Mouse (Mus musculus) embryo, embryonic 10 days (tissue): ENCODE data around the gene Dmrtc2.
A peak's percentile ranks its signal among the peaks of the same experiment; 100 is the strongest.
"Not testable (repeated sequence)": the region's sequence is repeated elsewhere in the genome, so short reads cannot be mapped to it uniquely, and the experiment has no call there.

Experiments used
- DNase-seq: peaks from one replicate; pipeline ENCODE4 v3.0.0-alpha.2; 2015; ENCODE audit warnings: low spot score

Gene Dmrtc2

GRCm38 (mm10) chr7:24869080-24869479, 777 bp upstream of the Dmrtc2 start:
- DNase-seq, result no peak

- DNase-seq, result no peak
Observed at GRCm38 (mm10) chr7:24877588-24877987, 7.7 kb downstream of the Dmrtc2 start.

- DNase-seq, result no peak
Observed at GRCm38 (mm10) chr7:24879620-24880019, 9.8 kb downstream of the Dmrtc2 start.

- no peak for DNase-seq
Observed at GRCm38 (mm10) chr7:24882416-24883199, 12.8 kb downstream of the Dmrtc2 start.

DNA sequence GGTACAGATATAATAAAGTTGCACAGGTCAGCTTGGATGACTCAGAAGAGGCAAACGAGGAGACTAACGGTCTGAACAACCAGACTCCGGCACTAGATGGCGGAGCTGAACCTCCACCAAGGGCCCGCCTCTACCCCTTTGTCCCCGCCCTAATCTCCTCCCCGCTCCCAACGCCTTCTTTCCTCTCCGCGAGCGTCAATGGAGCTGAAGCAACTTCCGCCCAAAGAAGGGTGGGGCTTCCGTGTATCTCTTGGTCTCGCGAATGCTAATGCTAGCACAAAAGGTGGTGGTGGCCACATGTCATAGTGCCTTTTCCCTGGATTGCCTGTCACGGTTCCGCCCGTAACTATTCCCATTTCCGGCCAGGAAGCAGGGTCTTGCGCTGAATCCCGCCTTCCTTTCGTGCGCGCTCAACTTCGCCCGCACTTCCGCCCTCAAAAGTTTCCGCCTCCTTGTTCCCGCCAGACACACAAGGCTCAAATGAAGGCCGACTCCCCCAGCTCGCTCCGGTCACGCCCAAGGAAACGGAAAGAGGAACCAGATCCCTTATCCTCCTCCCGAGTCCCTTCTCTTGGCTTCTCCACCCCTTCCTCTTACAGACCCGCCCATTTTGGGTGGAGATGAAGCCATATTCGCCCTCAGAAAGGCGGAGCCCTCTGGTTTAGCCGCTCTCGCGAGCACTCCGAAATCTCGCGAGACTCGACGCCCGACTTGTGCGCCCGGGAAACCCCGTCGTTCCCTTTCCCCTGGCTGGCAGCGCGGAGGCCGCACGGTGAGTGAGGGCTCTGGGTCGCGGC, 14.2 kb downstream of the Dmrtc2 start, which contains the start of gene Rps19:
Gene Rps19 (plus strand): TSS at position 476 of the 797 bp plus-strand sequence.
- DNase-seq, result peak; percentile 99

DNA sequence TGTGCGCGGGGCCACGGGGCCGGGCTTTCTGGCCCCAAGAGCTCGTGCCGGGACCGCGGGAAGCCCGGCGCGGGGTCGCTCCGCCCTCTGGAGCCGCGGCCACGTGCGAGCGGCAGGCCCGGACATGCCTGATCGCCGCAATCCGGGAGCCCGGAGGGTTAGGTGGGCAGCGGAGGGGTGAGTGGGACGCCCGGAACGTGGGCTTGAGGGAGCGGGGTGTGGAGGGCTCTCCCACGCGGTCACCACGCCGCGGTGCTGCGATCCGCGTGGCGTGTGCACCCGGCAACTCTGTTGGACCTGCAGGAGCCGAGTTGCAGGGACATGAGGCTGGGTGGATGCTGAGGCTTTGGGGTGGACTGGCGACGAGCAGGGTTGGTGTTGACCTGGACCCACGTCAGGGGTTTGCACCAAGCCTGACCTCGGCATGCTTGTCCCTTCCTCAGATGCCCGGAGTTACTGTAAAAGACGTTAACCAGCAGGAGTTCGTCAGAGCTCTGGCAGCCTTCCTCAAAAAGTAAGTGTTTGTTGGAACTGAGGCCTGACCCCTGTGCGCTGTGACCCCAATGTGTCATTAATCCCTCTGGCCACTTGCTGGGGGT, 14.9 kb downstream of the Dmrtc2 start:
- DNase-seq, result no peak

DNA sequence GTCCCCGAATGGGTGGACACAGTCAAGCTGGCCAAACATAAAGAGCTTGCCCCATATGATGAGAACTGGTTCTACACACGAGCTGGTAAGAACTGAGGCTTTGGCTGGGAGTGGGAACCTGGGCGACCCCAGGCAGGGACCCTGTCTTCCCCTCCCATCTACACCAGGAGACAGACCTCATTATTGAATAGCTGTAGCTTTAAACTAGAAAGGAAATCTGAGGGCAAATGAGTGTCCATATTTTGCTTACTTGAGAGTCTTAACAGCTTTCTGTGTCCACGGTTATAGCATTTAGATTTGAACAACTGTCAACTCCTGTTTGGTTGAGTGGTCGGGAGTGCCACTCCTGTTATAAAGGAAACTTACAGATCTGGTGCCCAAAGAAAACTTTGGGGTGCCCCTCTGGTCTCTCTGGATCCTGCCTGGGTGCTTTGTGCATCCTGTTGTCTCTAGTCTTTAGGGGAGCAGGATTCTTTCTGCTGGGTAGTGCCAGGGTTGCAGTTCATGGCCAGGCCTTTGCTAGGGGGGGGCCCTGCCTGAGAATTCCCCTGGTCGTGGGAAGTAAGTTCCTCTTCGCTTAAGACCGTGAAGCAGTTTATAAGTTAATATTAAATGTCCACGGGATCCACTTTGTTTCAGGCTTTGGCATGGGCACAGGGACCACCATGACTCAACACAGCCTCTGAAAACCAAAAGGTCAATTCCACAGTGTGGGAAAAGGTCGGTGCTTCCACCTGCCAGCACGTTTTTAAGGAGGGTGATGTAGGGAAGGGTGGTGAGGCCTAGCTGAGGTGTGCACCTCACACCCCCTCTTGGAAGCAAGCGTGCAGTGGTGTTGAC, 15.8 kb downstream of the Dmrtc2 start:
- DNase-seq, result no peak

GRCm38 (mm10) chr7:24886308-24886633, 16.4 kb downstream of the Dmrtc2 start:
- no peak for DNase-seq

- no peak for DNase-seq
Observed at GRCm38 (mm10) chr7:24887096-24887495, 17.2 kb downstream of the Dmrtc2 start.

DNA sequence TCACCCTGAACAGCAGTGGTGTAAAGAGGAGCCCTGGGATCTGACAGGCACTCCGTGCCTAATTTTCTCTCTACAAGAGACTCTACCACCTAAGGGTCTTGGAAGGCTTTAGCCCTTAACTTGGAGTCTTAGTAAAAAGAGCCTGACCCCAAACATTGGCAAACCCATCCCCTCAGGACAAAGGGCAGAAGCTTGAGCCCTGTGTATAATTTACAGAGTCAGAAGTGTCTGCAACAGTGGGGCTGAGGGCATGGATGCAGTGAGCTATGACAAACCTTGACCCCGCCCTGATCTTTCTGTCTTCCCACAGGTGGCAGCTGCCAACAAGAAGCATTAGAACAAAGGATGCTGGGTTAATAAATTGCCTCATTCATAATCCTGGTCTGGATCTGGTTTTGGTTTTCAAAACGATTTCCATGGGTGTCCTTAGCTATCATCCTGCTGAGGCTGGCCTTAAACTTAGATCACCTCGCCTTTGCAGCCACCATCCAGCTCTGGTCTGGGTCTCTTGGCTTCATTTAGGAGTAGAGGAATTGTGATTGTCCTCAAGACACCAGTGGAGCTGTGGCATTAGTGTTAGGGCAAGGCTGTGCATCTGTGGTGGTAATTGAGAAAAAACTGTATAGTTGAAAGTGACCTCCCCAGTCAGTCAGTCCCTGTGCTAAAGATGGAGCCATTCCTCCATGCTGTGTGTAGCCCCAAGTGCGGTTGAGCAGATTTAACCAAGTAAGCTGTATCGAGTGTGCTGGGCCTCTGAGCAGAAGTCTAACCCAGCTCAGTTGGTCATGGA, 19.8 kb downstream of the Dmrtc2 start:
- no peak for DNase-seq

GRCm38 (mm10) chr7:24890281-24891216, 20.7 kb downstream of the Dmrtc2 start:
- DNase-seq, result peak; percentile 93

- DNase-seq, result no peak
Observed at GRCm38 (mm10) chr7:24891241-24892124, 21.6 kb downstream of the Dmrtc2 start.

DNA sequence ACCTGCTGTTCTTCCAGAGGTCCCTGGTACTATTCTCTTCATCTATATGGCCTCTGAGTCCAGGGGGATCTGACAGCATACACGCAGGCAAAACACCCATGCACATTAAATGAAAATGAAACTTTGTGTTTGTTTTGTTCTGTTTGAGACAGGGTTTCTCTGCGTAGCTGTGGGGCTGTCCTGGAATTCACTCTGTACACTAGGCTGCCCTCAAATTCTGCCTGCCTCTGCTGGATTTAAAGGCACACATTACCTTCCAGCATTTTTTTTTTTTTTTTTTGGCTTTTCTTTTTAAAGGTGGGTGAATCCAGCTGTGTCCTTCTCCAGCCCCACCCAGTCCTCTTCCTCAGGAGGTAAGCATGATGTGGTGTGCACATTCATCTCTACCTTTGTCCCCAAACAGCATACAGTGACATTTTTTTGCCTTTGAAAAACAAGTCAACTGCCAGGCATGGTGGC, 22.3 kb downstream of the Dmrtc2 start:
- no peak for DNase-seq

DNA sequence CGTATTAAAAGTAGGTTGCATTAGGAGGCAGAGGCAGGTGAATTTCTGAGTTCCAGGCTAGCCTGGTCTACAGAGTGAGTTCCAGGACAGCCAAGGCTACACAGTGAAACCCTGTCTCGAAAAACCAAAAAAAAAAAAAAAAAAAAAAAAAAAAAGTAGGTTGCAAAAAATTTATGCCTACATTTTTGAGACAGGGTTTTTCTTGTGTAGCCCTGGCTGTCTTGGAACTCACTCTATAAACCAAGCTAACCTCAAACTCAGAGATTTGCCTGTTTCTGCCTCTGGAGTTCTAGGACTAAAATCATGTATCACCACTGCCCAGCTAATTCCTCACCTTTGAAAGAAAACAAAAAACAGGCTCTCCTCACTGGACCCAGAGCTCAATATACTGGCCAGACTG, 25.9 kb downstream of the Dmrtc2 start:
- DNase-seq, result not testable (repeated sequence)

DNA sequence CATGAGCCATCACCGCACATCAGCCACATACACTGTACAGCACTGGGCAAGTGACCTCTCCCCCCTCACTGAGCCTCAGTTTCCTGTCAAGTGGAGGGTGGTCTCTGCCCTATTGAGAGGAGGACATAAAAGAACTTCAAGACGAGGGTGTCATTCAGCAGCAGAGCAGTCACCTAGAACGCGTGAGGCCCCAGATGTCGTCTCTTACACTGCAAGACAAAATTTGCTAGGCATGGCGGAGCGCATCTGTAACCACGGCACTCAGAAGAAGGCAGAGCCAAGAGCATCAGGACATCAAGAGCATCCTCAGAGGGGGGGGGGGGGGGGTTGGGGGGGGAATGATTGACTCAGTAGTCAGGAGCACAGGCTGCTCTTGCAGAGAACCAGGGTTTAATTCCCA, 26.4 kb downstream of the Dmrtc2 start:
- no peak for DNase-seq

DNA sequence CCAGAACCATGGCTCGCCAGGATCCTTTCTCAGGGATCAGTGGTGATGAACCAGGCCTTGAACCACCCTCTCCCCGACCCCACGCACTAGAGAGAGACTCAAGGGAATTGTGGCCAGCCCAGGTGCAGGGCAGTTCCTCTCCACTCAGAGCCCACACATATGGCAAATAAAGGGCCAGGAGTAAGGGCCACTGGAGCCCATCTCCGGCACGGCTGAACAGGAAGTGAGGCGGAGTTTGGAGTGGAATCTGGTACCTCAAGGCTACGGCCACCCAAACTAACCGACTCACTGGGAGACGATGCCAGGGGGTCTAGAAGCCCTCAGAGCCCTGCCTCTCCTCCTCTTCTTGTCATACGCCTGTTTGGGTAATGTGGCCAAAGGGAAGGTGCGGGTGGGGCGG, 27.4 kb downstream of the Dmrtc2 start, which contains the start of gene Cd79a:
Gene Cd79a (plus strand): TSS at position 158 of the 400 bp plus-strand sequence.
- DNase-seq, result no peak

DNA sequence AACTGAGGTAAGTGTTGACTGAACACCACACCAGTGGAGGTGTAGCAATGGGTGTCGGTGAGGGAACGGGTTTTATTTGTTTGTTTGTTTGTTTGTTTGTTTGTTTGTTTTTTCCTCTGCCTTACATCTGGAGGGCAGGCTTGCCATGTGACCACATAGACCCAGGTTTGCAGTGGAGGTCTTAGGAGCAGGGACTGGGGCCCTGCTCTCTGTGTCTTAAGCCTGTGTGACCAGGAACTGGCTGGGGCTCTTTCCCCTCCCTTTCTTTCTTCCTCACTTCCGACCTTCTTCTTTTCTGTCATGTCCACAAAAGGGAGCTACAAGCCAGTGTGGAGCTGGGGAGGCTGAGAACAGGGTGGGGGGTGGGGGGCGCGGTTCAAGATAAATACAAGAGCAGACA, 28.1 kb downstream of the Dmrtc2 start:
- no peak for DNase-seq

- DNase-seq, result no peak
Observed at GRCm38 (mm10) chr7:24901114-24901513, 31.3 kb downstream of the Dmrtc2 start.

DNA sequence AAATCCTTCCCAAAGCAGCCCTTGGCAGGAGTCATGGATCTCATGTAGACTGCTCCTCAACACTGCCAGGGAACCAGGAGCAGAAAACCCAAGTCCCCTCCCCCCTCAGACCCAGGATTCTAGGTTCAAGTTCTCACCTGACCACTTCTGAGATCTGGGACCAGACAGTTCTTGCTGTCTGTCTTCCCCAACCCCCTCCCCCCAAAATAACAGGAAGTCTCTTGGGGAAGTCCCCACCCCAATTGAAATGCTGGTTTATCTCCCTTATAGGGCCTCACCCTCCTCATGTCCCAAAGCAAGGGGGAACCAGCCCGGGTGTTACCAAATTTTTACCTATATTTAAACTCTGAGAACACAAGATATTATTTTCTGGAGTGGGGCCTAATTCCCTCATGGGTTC, 32.0 kb downstream of the Dmrtc2 start:
- DNase-seq, result no peak
